Mouse (Mus musculus) liver, postnatal 0 days (tissue): ENCODE data around the gene Tk1. TPM values are rescaled to one million over a fixed set of nuclear protein-coding genes. Genes with fewer than 3 reads are reported as not detected.
A peak's percentile ranks its signal among the peaks of the same experiment; 100 is the strongest.

ENCODE experiments used
- ATAC-seq: fragments of 200-750 bp; cut with Nextera tagmentation; 2 replicates; pipeline ENCODE4 v1.8.0; 2017; ENCODE audit warnings: mild to moderate bottlenecking, moderate library complexity
- DNase-seq: peaks from one replicate; pipeline ENCODE4 v3.0.0-alpha.2; 2016
- H3K27ac ChIP-seq: fragments of 300-500 bp; sonication (generic); 2 replicates; pipeline ENCODE4 v1.5.1; 2014; ENCODE audit warnings: antibody characterized with exemption, moderate library complexity, mild to moderate bottlenecking, low read depth
- H3K27me3 ChIP-seq: fragments of 300-500 bp; sonication (generic); 2 replicates; pipeline ENCODE4 v1.6.1; 2014; ENCODE audit warnings: low read length, control low read depth, mixed read lengths; ENCODE audit not compliant: insufficient read depth
- H3K36me3 ChIP-seq: fragments of 300-500 bp; sonication (generic); replicated peaks from 2 replicates; pipeline ENCODE4 v1.6.1; 2014; ENCODE audit warnings: mild to moderate bottlenecking, control low read depth, low read length, moderate library complexity, mixed read lengths; ENCODE audit not compliant: insufficient read depth
- H3K4me1 ChIP-seq: fragments of 300-500 bp; sonication (generic); 2 replicates; pipeline ENCODE4 v1.6.1; 2014; ENCODE audit warnings: antibody characterized with exemption, mild to moderate bottlenecking, control low read depth; ENCODE audit not compliant: insufficient read depth
- H3K4me2 ChIP-seq: fragments of 300-500 bp; sonication (generic); 2 replicates; pipeline ENCODE4 v1.6.1; 2014; ENCODE audit warnings: low read depth, mild to moderate bottlenecking, low read length, moderate library complexity, mixed read lengths
- H3K4me3 ChIP-seq: fragments of 300-500 bp; sonication (generic); 2 replicates; pipeline ENCODE4 v1.5.1; 2014; ENCODE audit warnings: low read depth, low read length
- H3K9ac ChIP-seq: fragments of 300-500 bp; sonication (generic); replicated peaks from 2 replicates; pipeline ENCODE4 v1.6.1; 2014; ENCODE audit warnings: mild to moderate bottlenecking, moderate library complexity
- H3K9me3 ChIP-seq: fragments of 300-500 bp; sonication (generic); 2 replicates; pipeline ENCODE4 v1.6.1; 2016; ENCODE audit warnings: mild to moderate bottlenecking, control low read depth, low read length, mixed read lengths
- CTCF ChIP-seq: sonication (generic); IDR thresholded peaks from 2 replicates; pipeline ENCODE4 v1.5.1; 2016; ENCODE audit warnings: antibody characterized with exemption, low read depth
- EP300 ChIP-seq: IDR thresholded peaks from 2 replicates; pipeline ENCODE4 v1.6.1; 2016; ENCODE audit warnings: antibody characterized with exemption, low read depth, mild to moderate bottlenecking
- WGBS: fragments of 180-500 bp; shearing (Covaris S2); extraction: QIAGEN DNeasy Blood & Tissue Kit; methylation state at CpG from one replicate; pipeline ENCODE4 v1.1.7; 2014; ENCODE audit not compliant: insufficient replicate concordance; 5-methylcytosine and 5-hydroxymethylcytosine counted together
- polyA plus RNA-seq: library from polyadenylated mRNA; unstranded; fragments of >200 nt; fragmentation: Nextera tagmentation; extraction: Ambion mirVana; gene quantifications from 2 replicates; pipeline ENCODE4 v1.2.1, GENCODE M21; 2015

Tk1 gene
- polyA plus RNA-seq = 96.8 and 101 TPM in 2 replicates

GRCm38 (mm10) chr11:117825333-117826101 is at the start of gene Tk1, which contains the start of gene Afmid:
Tk1 (minus strand) TSS chr11:117826092.
Afmid (plus strand) TSS chr11:117825924.
- peak within 1 kb of the TSS; percentile 98 for H3K27ac ChIP-seq
- ATAC-seq = peak; percentile 51
- H3K36me3 ChIP-seq = peaks cover 33% of the 10 kb centered on the region
- peak within 1 kb of the TSS; percentile 94 for H3K4me2 ChIP-seq
- TF ChIP-seq CTCF = no peak
- no peak; the same call in none of the 2 replicates for TF ChIP-seq EP300
- peaks cover 66% of the 10 kb centered on the region for H3K4me1 ChIP-seq
- no peaks in the 10 kb centered on the region for H3K27me3 ChIP-seq
- under 1% methylated on average over 33 of the region's 34 CpGs for WGBS
- DNase-seq = peak; percentile 88
- no peaks in the 10 kb centered on the region for H3K9me3 ChIP-seq
- peak within 1 kb of the TSS; percentile 79 for H3K4me3 ChIP-seq
- H3K9ac ChIP-seq = peak within 1 kb of the TSS; percentile 91

- H3K4me1 ChIP-seq = peaks cover 60% of the 10 kb centered on the region
- H3K4me3 ChIP-seq = no peak overlapping the region
- 64% methylated on average over 5 of the region's 6 CpGs for WGBS
- no peak overlapping the region for H3K4me2 ChIP-seq
- no peaks in the 10 kb centered on the region for H3K9me3 ChIP-seq
- H3K27me3 ChIP-seq = no peaks in the 10 kb centered on the region
- no peaks in the 10 kb centered on the region for H3K36me3 ChIP-seq
- TF ChIP-seq EP300 = no peak
- no peak for TF ChIP-seq CTCF
- ATAC-seq = no peak
- 0 out of 2 replicates have a peak overlapping the region, but pooled peaks have one; percentile 41 for H3K27ac ChIP-seq
- DNase-seq = no peak
- no peak overlapping the region for H3K9ac ChIP-seq
Measured at GRCm38 (mm10) chr11:117875681-117876080, 49.8 kb upstream of the Tk1 start.

DNA sequence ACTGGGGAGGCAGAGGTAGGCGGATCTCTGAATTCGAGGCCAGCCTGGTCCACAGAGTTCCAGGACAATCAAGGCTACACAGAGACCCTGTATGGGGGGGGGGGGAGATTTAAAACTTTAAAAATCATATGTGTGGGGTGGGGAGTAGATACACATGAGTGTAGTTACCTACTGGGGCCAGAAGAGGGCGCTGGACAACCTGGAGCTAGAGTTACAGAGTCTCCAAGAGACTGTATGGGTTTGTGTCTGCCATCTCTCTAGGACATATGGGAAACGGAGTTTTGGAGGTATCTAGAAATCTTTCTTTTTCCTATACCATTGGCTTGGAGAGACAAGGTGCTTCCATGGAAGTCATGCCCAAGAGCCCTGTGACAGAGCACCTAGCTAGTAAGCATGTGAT is 48.5 kb upstream of the Tk1 start:
- Histone ChIP-seq H3K36me3 (no peaks in the 10 kb centered on the region), H3K4me3 (no peak overlapping the region), H3K9ac (no peak overlapping the region), H3K9me3 (no peaks in the 10 kb centered on the region), H3K27me3 (no peaks in the 10 kb centered on the region), H3K4me2 (no peak overlapping the region), H3K27ac (no peak overlapping the region), H3K4me1 (peaks cover 57% of the 10 kb centered on the region)
- no peak for ATAC-seq
- 63% methylated on average over 4 of the region's 4 CpGs for WGBS
- DNase-seq = no peak
- peak; percentile 69 for TF ChIP-seq CTCF
- TF ChIP-seq EP300 = no peak

DNA sequence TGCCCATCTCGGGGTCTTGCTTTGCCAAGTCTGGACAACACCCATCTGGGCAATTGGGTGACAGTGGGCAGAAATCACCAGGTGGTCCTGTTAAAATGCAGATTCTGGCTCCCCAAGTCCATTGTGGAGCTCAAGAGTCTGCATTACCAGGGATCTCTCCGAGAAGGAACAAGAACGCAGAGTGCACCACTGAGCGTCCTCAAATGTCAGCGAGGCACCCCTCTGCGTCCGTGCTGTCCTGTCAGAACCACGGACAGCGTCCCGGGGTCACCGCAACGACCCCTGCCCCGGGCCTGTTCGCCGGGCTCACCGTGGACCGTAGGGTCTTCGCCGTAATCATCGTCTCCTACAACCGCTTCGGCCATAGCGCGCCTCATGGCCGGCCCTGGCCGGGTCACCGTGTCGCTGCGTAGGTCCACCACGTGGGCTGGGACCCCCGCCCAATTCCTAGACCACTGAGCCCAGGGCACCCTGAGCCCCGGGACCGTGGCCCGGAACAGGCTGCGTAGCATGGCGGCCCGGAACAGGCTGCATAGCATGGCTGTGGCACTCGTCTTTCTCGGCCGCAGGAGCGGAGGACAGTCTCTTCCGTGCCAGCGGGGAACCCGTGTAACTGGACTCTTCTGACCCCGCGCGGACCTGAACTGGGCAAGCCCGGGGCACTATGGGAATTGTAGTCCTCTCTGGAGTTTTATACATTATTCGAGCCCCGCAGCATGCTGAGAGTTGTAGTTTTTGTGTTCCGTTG is 47.1 kb upstream of the Tk1 start, which contains the start of gene Tha1:
Gene Tha1, minus strand, starts transcription at position 621 of the 748 bp plus-strand sequence.
- Histone ChIP-seq H3K9me3 (no peaks in the 10 kb centered on the region), H3K4me2 (peak within 1 kb of the TSS; percentile 71), H3K36me3 (no peaks in the 10 kb centered on the region), H3K27me3 (no peaks in the 10 kb centered on the region), H3K9ac (peak within 1 kb of the TSS; percentile 70), H3K27ac (peak within 1 kb of the TSS; percentile 67), H3K4me1 (peaks cover 44% of the 10 kb centered on the region), H3K4me3 (peak within 1 kb of the TSS; percentile 48)
- DNase-seq = peak; percentile 80
- 2% methylated on average over 51 of the region's 51 CpGs for WGBS
- TF ChIP-seq CTCF (no peak), EP300 (no peak)
- ATAC-seq = peak; percentile 59

DNA sequence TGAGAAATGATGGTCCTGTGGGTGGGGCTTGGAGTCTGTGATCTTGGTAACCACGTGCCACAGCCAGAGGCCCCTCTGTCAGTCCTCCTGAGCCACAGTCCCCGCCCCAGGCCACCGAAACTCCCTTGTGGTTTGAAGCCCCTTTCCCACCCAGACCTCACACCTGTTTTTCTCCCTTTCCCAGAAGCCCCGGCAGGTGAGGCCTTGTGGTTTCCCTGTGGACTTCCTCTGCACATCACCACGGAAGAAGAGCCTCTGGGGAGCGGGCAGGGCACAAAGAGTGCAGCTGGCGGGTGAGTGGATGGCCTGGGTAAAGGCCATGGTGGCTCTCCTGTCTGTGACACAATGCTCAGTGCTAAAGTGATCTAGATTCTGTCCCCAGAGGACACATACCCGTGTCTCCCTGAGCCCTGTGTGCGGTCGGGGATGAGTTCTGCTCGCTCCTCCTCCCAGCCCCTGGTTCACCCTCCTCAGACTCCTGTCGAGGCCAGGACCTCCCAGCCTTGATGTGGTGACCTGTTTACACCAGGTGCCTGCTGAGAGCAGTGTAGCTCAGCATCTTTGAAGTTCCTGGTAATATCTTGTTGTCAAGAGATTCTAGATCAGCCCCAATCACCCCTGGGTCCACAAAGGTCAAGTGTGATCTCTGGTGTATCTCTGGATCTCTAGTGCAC is 46.2 kb upstream of the Tk1 start:
- peak overlapping the region; percentile 71 for H3K4me2 ChIP-seq
- no peak for TF ChIP-seq CTCF
- TF ChIP-seq EP300 = no peak

GRCm38 (mm10) chr11:117871376-117871775 is 45.5 kb upstream of the Tk1 start:
- WGBS = 58% methylated on average over 5 of the region's 5 CpGs
- ATAC-seq (no peak), DNase-seq (no peak)
- no peak overlapping the region for H3K4me2 ChIP-seq
- H3K9ac ChIP-seq = no peak overlapping the region
- H3K9me3 ChIP-seq = no peaks in the 10 kb centered on the region
- H3K27ac ChIP-seq = no peak overlapping the region
- H3K4me3 ChIP-seq = no peak overlapping the region
- TF ChIP-seq EP300 (no peak), CTCF (no peak)
- no peaks in the 10 kb centered on the region for H3K36me3 ChIP-seq
- H3K4me1 ChIP-seq = peaks cover 30% of the 10 kb centered on the region
- no peaks in the 10 kb centered on the region for H3K27me3 ChIP-seq

More for the DNA sequence above, 46.2 kb upstream of the Tk1 start:
- DNase-seq (peak; percentile 59), ATAC-seq (no peak)
- H3K27ac ChIP-seq = no peak overlapping the region
- H3K27me3 ChIP-seq = no peaks in the 10 kb centered on the region
- peaks cover 34% of the 10 kb centered on the region for H3K4me1 ChIP-seq
- no peaks in the 10 kb centered on the region for H3K36me3 ChIP-seq
- no peaks in the 10 kb centered on the region for H3K9me3 ChIP-seq
- no peak overlapping the region for H3K9ac ChIP-seq
- WGBS = 37% methylated on average over 12 of the region's 12 CpGs
- H3K4me3 ChIP-seq = no peak overlapping the region
